Comparison of ENCODE assay signal across 35 mouse cellular contexts in the genomic region with DNA sequence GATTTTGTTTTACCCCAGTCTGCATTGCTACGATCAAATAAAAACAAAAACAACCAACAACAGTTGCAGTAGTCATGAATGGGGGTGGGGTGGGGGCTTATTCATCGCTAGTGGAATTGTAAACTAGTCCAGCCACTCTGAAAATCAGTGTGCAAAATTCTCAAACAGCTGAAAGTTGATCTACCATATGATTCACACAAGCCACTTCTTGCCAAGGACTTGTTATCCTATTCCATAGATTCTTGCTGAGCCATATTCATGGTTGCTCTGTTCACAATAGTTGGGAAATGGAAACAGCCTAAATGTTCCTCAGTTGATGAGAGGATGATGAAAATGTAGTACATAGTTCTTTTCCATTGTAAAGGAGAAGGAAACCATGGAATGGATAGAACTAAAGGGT.
"Had no signal": no experiment of that assay in that cellular context is flagged by ENCODE, and none has a peak within 500 bp of the region (broad histone marks: within the 10 kb centered on the region; RNA-seq: fewer than 3 reads in every experiment).

No protein-coding gene starts in this region.

- ATAC-seq: hindbrain, embryonic 16.5 days; hindbrain, postnatal 0 days; inflammation-experienced regulatory T-cells, adult 6 months; intestine, embryonic 15.5 days; intestine, embryonic 16.5 days; intestine, postnatal 0 days had no signal

- H3K4me2 ChIP-seq: heart, embryonic 11.5 days; heart, embryonic 12.5 days; heart, embryonic 13.5 days; heart, embryonic 15.5 days; hindbrain, embryonic 12.5 days; hindbrain, embryonic 13.5 days; hindbrain, embryonic 14.5 days; hindbrain, embryonic 15.5 days; intestine, embryonic 15.5 days; kidney, embryonic 15.5 days had no signal

- H3K27me3 ChIP-seq: heart, embryonic 12.5 days; heart, embryonic 13.5 days; heart, embryonic 15.5 days; hindbrain, embryonic 12.5 days; hindbrain, embryonic 13.5 days; hindbrain, embryonic 15.5 days; intestine, embryonic 15.5 days; kidney, embryonic 15.5 days had no signal

- H3K9ac ChIP-seq: heart, embryonic 12.5 days; heart, embryonic 13.5 days; heart, embryonic 15.5 days; hindbrain, embryonic 12.5 days; hindbrain, embryonic 13.5 days; hindbrain, embryonic 14.5 days; hindbrain, embryonic 15.5 days; intestine, embryonic 15.5 days; kidney, embryonic 15.5 days had no signal

- H3K4me1 ChIP-seq: heart, embryonic 10.5 days; heart, embryonic 12.5 days; heart, embryonic 15.5 days; hindbrain, embryonic 10.5 days; hindbrain, embryonic 12.5 days; hindbrain, embryonic 13.5 days; hindbrain, embryonic 15.5 days; intestine, embryonic 15.5 days; kidney, embryonic 15.5 days had no signal

- DNase-seq: heart, postnatal 10 days; heart, postnatal 14 days; heart, postnatal 36 days; heart, postnatal 4 days; kidney, adult 11 months; kidney, adult 18-20 months; kidney, adult 2 months; kidney, adult 8-10 months; kidney, adult 9 months; kidney, postnatal 10 days; kidney, postnatal 14 days; kidney, postnatal 25 days; kidney, postnatal 36 days; kidney, postnatal 4 days; layer of hippocampus, adult 9-11 months; layer of hippocampus, postnatal 36 days had no signal

- H3K36me3 ChIP-seq: heart, embryonic 10.5 days; heart, embryonic 12.5 days; heart, embryonic 13.5 days; heart, embryonic 15.5 days; hindbrain, embryonic 10.5 days; hindbrain, embryonic 12.5 days; hindbrain, embryonic 13.5 days; hindbrain, embryonic 15.5 days; intestine, embryonic 15.5 days; kidney, embryonic 15.5 days had no signal

- H3K4me3 ChIP-seq: heart, embryonic 10.5 days; heart, embryonic 12.5 days; heart, embryonic 13.5 days; heart, embryonic 15.5 days; hindbrain, embryonic 10.5 days; hindbrain, embryonic 12.5 days; hindbrain, embryonic 13.5 days; hindbrain, embryonic 15.5 days; intestine, embryonic 15.5 days; kidney, embryonic 15.5 days; layer of hippocampus, adult 2 months had no signal

- H3K27ac ChIP-seq: heart, embryonic 10.5 days; heart, embryonic 13.5 days; heart, embryonic 15.5 days; hindbrain, embryonic 10.5 days; hindbrain, embryonic 12.5 days; hindbrain, embryonic 13.5 days; hindbrain, embryonic 14.5 days; hindbrain, embryonic 15.5 days; hindbrain, postnatal 0 days; intestine, embryonic 15.5 days; kidney, embryonic 15.5 days; kidney, postnatal 0 days; layer of hippocampus, adult 2 months had no signal

- H3K9me3 ChIP-seq: heart, embryonic 10.5 days; heart, embryonic 12.5 days; heart, embryonic 13.5 days; heart, embryonic 15.5 days; hindbrain, embryonic 10.5 days; hindbrain, embryonic 12.5 days; hindbrain, embryonic 13.5 days; hindbrain, embryonic 15.5 days; intestine, embryonic 15.5 days; kidney, embryonic 15.5 days had no signal
